20 mouse cellular contexts compared by ENCODE assay signal in genomic region chr11:75930208-75930607, GRCm38 (mm10).
"Had no signal": no experiment of that assay in that cellular context is flagged by ENCODE, and none has a peak within 500 bp of the region (broad histone marks: within the 10 kb centered on the region; RNA-seq: fewer than 3 reads in every experiment).

No protein-coding gene starts in this region.

- H3K27me3 ChIP-seq: liver, embryonic 15.5 days; lung, embryonic 15.5 days; midbrain, embryonic 13.5 days; midbrain, embryonic 15.5 days; neural tube, embryonic 13.5 days; neural tube, embryonic 15.5 days had no signal

- H3K36me3 ChIP-seq: liver, embryonic 15.5 days; lung, embryonic 15.5 days; midbrain, embryonic 10.5 days; midbrain, embryonic 13.5 days; midbrain, embryonic 15.5 days; neural tube, embryonic 13.5 days; neural tube, embryonic 15.5 days had no signal

- H3K9me3 ChIP-seq: liver, embryonic 15.5 days; lung, embryonic 15.5 days; midbrain, embryonic 10.5 days; midbrain, embryonic 13.5 days; midbrain, embryonic 15.5 days; neural tube, embryonic 13.5 days; neural tube, embryonic 15.5 days had no signal

- H3K27ac ChIP-seq: liver, embryonic 15.5 days; lung, embryonic 15.5 days; midbrain, embryonic 10.5 days; midbrain, embryonic 13.5 days; midbrain, embryonic 15.5 days; neural tube, embryonic 13.5 days; neural tube, embryonic 15.5 days had no signal

- DNase-seq: liver, postnatal 0 days; lung, adult 2 months; lung, postnatal 14 days; lung, postnatal 4 days; retina, postnatal 1 day; right cerebral cortex, adult 18-20 months; right cerebral cortex, postnatal 25 days; right cerebral cortex, postnatal 4 days; thymus, adult 2 months; thymus, postnatal 25 days; thymus, postnatal 4 days had no signal

- H3K4me3 ChIP-seq: liver, embryonic 15.5 days; lung, embryonic 15.5 days; midbrain, embryonic 10.5 days; midbrain, embryonic 13.5 days; midbrain, embryonic 15.5 days; myocyte; neural tube, embryonic 13.5 days; neural tube, embryonic 15.5 days had no signal

- H3K4me2 ChIP-seq: liver, embryonic 15.5 days; lung, embryonic 15.5 days; midbrain, embryonic 13.5 days; midbrain, embryonic 15.5 days; neural tube, embryonic 13.5 days; neural tube, embryonic 15.5 days had no signal

- H3K9ac ChIP-seq: liver, embryonic 15.5 days; liver, postnatal 0 days; lung, embryonic 15.5 days; midbrain, embryonic 13.5 days; midbrain, embryonic 15.5 days; neural tube, embryonic 13.5 days; neural tube, embryonic 15.5 days had no signal

- H3K4me1 ChIP-seq: midbrain, embryonic 15.5 days had no signal

- ATAC-seq: liver, postnatal 0 days; lung, postnatal 0 days; midbrain, embryonic 13.5 days; midbrain, embryonic 15.5 days had no signal
